9 mouse cellular contexts compared by ENCODE assay signal in the genomic region with DNA sequence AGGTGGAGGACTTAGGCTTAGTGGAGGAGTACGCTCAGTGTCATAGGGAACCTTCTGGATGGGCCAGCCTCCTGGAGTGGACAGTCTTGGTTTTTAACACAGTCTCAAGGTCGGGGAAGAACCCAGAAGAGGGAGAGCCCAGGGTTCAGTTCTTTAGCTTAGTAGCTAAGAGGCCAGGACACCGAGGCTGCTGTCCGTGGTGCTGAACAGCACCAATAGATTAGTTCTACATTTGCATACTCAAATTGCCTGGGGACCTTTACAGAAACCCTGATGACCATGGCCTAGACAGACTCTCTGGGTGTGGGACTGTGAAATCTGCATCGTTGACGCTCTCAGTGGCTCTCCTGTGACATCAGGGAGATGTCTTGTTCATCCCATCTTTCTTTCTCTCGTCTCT. TPM values are rescaled to one million over a fixed set of nuclear protein-coding genes. Genes with fewer than 3 reads are reported as not detected.
DNase-seq lines count a peak whose midpoint lies in the region; ATAC-seq and TF ChIP-seq lines count a peak whose summit lies in the region.
"Had no signal": no experiment of that assay in that cellular context is flagged by ENCODE, and none has a peak within 500 bp of the region (broad histone marks: within the 10 kb centered on the region; RNA-seq: fewer than 3 reads in every experiment).

No protein-coding gene starts in this region.

- no peak for TF ChIP-seq CTCF in intestine, postnatal 0 days (IDR thresholded peaks at IDR 0.05; ENCODE audit: low read depth)

- in situ Hi-C loops in ES-E14 (cut with MboI; ENCODE audit: low sequenced_read_pairs in 2 of 2, unreplicated experiment in 2 of 2): no loop called here

- H3K27ac ChIP-seq in intestine, embryonic 14.5 days (ENCODE audit: low read depth): no peak overlapping the region
- no peak overlapping the region for H3K27ac ChIP-seq in intestine, embryonic 16.5 days (ENCODE audit: low read length)
- no peak overlapping the region for H3K27ac ChIP-seq in ES-E14 (ENCODE audit: insufficient read depth, low read depth, low read length, poor library complexity, severe bottlenecking)
- H3K27ac ChIP-seq in intestine, postnatal 0 days (ENCODE audit: low read depth, low read length): no peak overlapping the region
- H3K27ac ChIP-seq: lung, embryonic 15.5 days had no signal

- H3K4me2 ChIP-seq in intestine, embryonic 14.5 days (ENCODE audit: low read length): no peak overlapping the region
- no peak overlapping the region for H3K4me2 ChIP-seq in intestine, embryonic 16.5 days (ENCODE audit: low read depth, low read length)
- H3K4me2 ChIP-seq in intestine, postnatal 0 days (replicated peaks; ENCODE audit: low read depth): no peak overlapping the region
- H3K4me2 ChIP-seq: lung, embryonic 15.5 days had no signal

- peak; percentile 73 for DNase-seq in intestine, embryonic 14.5 days (ENCODE audit: low spot score)
- peak; percentile 77 for DNase-seq in ES-E14 (ENCODE audit: low read depth, low spot score)
- peak; percentile 64 for DNase-seq in c-Kit-positive CD71-negative TER-119-negative erythroid progenitor cells, embryonic 14.5 days (ENCODE audit: low read depth)
- peak; percentile 67 for DNase-seq in lung, postnatal 10 days
- no peak for DNase-seq in cerebellum, adult 11-12 months
- DNase-seq in gastrocnemius, postnatal 25 days: no peak

- H3K4me1 ChIP-seq in intestine, embryonic 14.5 days (replicated peaks; ENCODE audit: control insufficient read depth, insufficient read depth, low read length): no peaks in the 10 kb centered on the region
- H3K4me1 ChIP-seq in intestine, embryonic 16.5 days (ENCODE audit: control insufficient read depth, insufficient read depth, low read length): no peaks in the 10 kb centered on the region
- no peaks in the 10 kb centered on the region for H3K4me1 ChIP-seq in ES-E14 (ENCODE audit: control insufficient read depth in 2 of 2, insufficient read depth in 2 of 2, low read length in 2 of 2, poor library complexity in 1 of 2)
- H3K4me1 ChIP-seq in intestine, postnatal 0 days (replicated peaks; ENCODE audit: control insufficient read depth, insufficient read depth, low read length): no peaks in the 10 kb centered on the region
- H3K4me1 ChIP-seq: lung, embryonic 15.5 days had no signal

- no peak overlapping the region for H3K9ac ChIP-seq in intestine, embryonic 14.5 days (ENCODE audit: low read length)
- no peak overlapping the region for H3K9ac ChIP-seq in intestine, embryonic 16.5 days (ENCODE audit: low read depth, low read length)
- H3K9ac ChIP-seq in ES-E14 (ENCODE audit: insufficient read depth, low read depth, low read length, poor library complexity, severe bottlenecking): no peak overlapping the region
- no peak overlapping the region for H3K9ac ChIP-seq in intestine, postnatal 0 days (ENCODE audit: low read depth, low read length)
- H3K9ac ChIP-seq: lung, embryonic 15.5 days had no signal

- H3K4me3 ChIP-seq in intestine, embryonic 14.5 days (ENCODE audit: low read depth, low read length): no peak overlapping the region
- H3K4me3 ChIP-seq in intestine, embryonic 16.5 days (ENCODE audit: low read length): no peak overlapping the region
- no peak overlapping the region for H3K4me3 ChIP-seq in ES-E14 (ENCODE audit: insufficient read depth in 1 of 2, low read depth in 1 of 2, low read length in 2 of 2, poor library complexity in 1 of 2, severe bottlenecking in 1 of 2)
- no peak overlapping the region for H3K4me3 ChIP-seq in intestine, postnatal 0 days (ENCODE audit: low read depth, low read length)
- H3K4me3 ChIP-seq: lung, embryonic 15.5 days had no signal

- no peaks in the 10 kb centered on the region for H3K9me3 ChIP-seq in intestine, embryonic 14.5 days (ENCODE audit: control insufficient read depth, low read length)
- H3K9me3 ChIP-seq in intestine, embryonic 16.5 days (ENCODE audit: control insufficient read depth, low read length): no peaks in the 10 kb centered on the region
- no peaks in the 10 kb centered on the region for H3K9me3 ChIP-seq in ES-E14 (ENCODE audit: control insufficient read depth, insufficient read depth, low read depth, low read length)
- H3K9me3 ChIP-seq in intestine, postnatal 0 days (ENCODE audit: control insufficient read depth): no peaks in the 10 kb centered on the region
- H3K9me3 ChIP-seq: lung, embryonic 15.5 days had no signal

- H3K36me3 ChIP-seq in intestine, embryonic 14.5 days (ENCODE audit: control insufficient read depth, insufficient read depth, low read length): no peaks in the 10 kb centered on the region
- H3K36me3 ChIP-seq in intestine, embryonic 16.5 days (ENCODE audit: control insufficient read depth, insufficient read depth, low read length): no peaks in the 10 kb centered on the region
- no peaks in the 10 kb centered on the region for H3K36me3 ChIP-seq in ES-E14 (ENCODE audit: control insufficient read depth, insufficient read depth, low read length, poor library complexity, severe bottlenecking)
- H3K36me3 ChIP-seq in intestine, postnatal 0 days (ENCODE audit: control insufficient read depth, insufficient read depth): no peaks in the 10 kb centered on the region
- H3K36me3 ChIP-seq: lung, embryonic 15.5 days had no signal

- H3K27me3 ChIP-seq in intestine, embryonic 14.5 days (replicated peaks; ENCODE audit: control insufficient read depth, insufficient read depth, low read length): no peaks in the 10 kb centered on the region
- no peaks in the 10 kb centered on the region for H3K27me3 ChIP-seq in intestine, embryonic 16.5 days (replicated peaks; ENCODE audit: control insufficient read depth, insufficient read depth, low read length)
- no peaks in the 10 kb centered on the region for H3K27me3 ChIP-seq in intestine, postnatal 0 days (replicated peaks; ENCODE audit: control insufficient read depth, insufficient read depth, low read length)
- H3K27me3 ChIP-seq: lung, embryonic 15.5 days had no signal

- 23% methylated on average over 7 of the region's 7 CpGs for WGBS in intestine, embryonic 14.5 days
- 28% methylated on average over 7 of the region's 7 CpGs for WGBS in intestine, embryonic 16.5 days
- 33% methylated on average over 7 of the region's 7 CpGs for WGBS in intestine, postnatal 0 days

- ATAC-seq in intestine, embryonic 14.5 days (replicated peaks; ENCODE audit: low FRiP score, low TSS enrichment, low read depth): no peak
- no peak for ATAC-seq in intestine, embryonic 16.5 days
- ATAC-seq in intestine, postnatal 0 days: no peak

TF ChIP-seq in ES-E14, 5 proteins besides CTCF, POLR2A, EP300 and RAD21:
- TF ChIP-seq MAFK (IDR thresholded peaks at IDR 0.05; ENCODE audit: insufficient read depth, low read depth, low read length) (no peak), HCFC1 (IDR thresholded peaks at IDR 0.05; ENCODE audit: borderline replicate concordance, insufficient read depth, low read length) (no peak), CHD2 (IDR thresholded peaks at IDR 0.05; ENCODE audit: low read depth, low read length) (no peak), ZC3H11A (IDR thresholded peaks at IDR 0.05; ENCODE audit: borderline replicate concordance, low read depth, low read length) (no peak), ZNF384 (IDR thresholded peaks at IDR 0.05; ENCODE audit: low read depth, low read length) (no peak)

RNA-seq across cellular contexts. Expression of a gene that starts 19.1 kb away (rescaled TPM):
- polyA plus RNA-seq in intestine, embryonic 14.5 days (2014; fragmentation: Nextera tagmentation; extraction: Ambion mirVana): 1.3 and 1.5 TPM in 2 replicates
- 0.23 and 0.32 TPM in 2 replicates for polyA plus RNA-seq in intestine, embryonic 16.5 days (2015; fragmentation: Nextera tagmentation; extraction: Ambion mirVana)
- total RNA-seq in ES-E14 (2012; rRNA removed): 1.7 and 2.0 TPM in 2 replicates
- 0.09 and 0.47 TPM in 2 replicates for polyA plus RNA-seq in intestine, postnatal 0 days (2015; fragmentation: Nextera tagmentation; extraction: Ambion mirVana)
- total RNA-seq in gastrocnemius, postnatal 25 days (2021): under 1 TPM; 0.21 to 0.38 TPM

RNA-seq across cellular contexts. Expression of a gene that starts 39.2 kb away (rescaled TPM):
- 2.4 and 3.3 TPM in 2 replicates for polyA plus RNA-seq in intestine, embryonic 14.5 days (2014; fragmentation: Nextera tagmentation; extraction: Ambion mirVana)
- polyA plus RNA-seq in intestine, embryonic 16.5 days (2015; fragmentation: Nextera tagmentation; extraction: Ambion mirVana): 7.6 and 9.3 TPM in 2 replicates
- 5.8 and 7.0 TPM in 2 replicates for total RNA-seq in ES-E14 (2012; rRNA removed)
- 9.6 and 9.8 TPM in 2 replicates for polyA plus RNA-seq in intestine, postnatal 0 days (2015; fragmentation: Nextera tagmentation; extraction: Ambion mirVana)
- total RNA-seq in gastrocnemius, postnatal 25 days (2021): 1 to 10 TPM in 1 of 2 experiments, under 1 TPM in 1; 0.64 to 1.4 TPM

RNA-seq across cellular contexts. Expression of a gene that starts 54.9 kb away (rescaled TPM):
- 57.0 and 58.5 TPM in 2 replicates for polyA plus RNA-seq in intestine, embryonic 14.5 days (2014; fragmentation: Nextera tagmentation; extraction: Ambion mirVana)
- polyA plus RNA-seq in intestine, embryonic 16.5 days (2015; fragmentation: Nextera tagmentation; extraction: Ambion mirVana): 41.4 and 42.4 TPM in 2 replicates
- total RNA-seq in ES-E14 (2012; rRNA removed): 26.0 and 31.5 TPM in 2 replicates
- 11.9 and 13.9 TPM in 2 replicates for polyA plus RNA-seq in intestine, postnatal 0 days (2015; fragmentation: Nextera tagmentation; extraction: Ambion mirVana)
- 10 to 100 TPM in 1 of 2 experiments, 1 to 10 TPM in 1; 9.9 to 12.6 TPM for total RNA-seq in gastrocnemius, postnatal 25 days (2021)

Comparison
In these comparisons a context has a peak if more than half of its experiments do, and no peak if none do; other contexts are left out.
1. DNase-seq: peak in intestine, embryonic 14.5 days (single experiment), ES-E14 (single experiment), c-Kit-positive CD71-negative TER-119-negative erythroid progenitor cells, embryonic 14.5 days (single experiment) and lung, postnatal 10 days (single experiment); none in cerebellum, adult 11-12 months (single experiment) and gastrocnemius, postnatal 25 days (single experiment).